8 mouse cellular contexts compared by ENCODE assay signal in the genomic region with DNA sequence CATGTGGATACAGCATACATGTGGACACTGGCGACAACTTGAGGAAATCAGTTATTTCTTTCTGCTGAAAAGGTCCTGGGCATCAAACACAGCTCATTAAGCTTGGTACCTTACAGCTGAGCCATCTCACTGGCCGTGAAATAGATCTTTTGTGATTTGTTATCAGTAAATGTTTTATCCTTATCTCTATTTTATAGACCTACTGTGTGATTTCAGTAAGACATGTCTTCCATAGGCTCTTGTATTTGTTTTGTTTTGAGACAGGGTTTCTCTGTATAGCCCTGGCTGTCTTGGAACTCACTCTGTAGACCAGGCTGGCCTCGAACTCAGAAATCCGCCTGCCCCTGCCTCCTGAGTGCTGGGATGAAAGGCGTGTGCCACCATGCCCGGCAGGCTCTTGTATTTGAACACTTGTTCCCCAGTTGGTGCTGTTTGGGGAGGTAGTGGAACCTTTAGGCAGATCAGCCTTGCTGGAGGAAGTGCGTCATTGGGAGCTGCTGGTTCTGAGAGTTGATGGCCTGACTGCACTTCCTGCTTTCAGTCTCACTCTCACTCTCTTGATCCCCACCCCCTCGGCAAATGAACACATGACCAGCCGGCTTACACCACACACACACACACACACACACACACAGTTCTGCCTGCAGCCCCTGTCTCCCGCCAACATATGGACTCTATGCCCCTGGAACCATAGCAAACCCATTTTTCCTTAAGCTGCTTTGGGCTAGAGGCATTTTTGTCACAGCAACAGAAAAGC. TPM values are rescaled to one million over a fixed set of nuclear protein-coding genes. Genes with fewer than 3 reads are reported as not detected.
DNase-seq lines count a peak whose midpoint lies in the region; ATAC-seq and TF ChIP-seq lines count a peak whose summit lies in the region.

No protein-coding gene starts in this region.

- H3K4me1 ChIP-seq in G1E (ENCODE audit: insufficient read depth, low read depth, low read length): peaks cover 32% of the 10 kb centered on the region
- H3K4me1 ChIP-seq in forebrain, embryonic 13.5 days: 0 out of 2 replicates have a peak, but pooled peaks cover 3% of the 10 kb centered on the region
- H3K4me1 ChIP-seq in hindbrain, embryonic 16.5 days (ENCODE audit: control insufficient read depth, insufficient read depth, low read depth, low read length): peaks cover 3% of the 10 kb centered on the region; the same call in 1 of the 2 replicates
- peaks cover 0 to 13% of the 10 kb centered on the region in 2 experiments; a peak in 2 of 4 replicates for H3K4me1 ChIP-seq in liver, embryonic 14.5 days (replicated peaks; ENCODE audit: control insufficient read depth in 2 of 2, insufficient read depth in 2 of 2, low read length in 1 of 2)

- DNase-seq in CD4-positive helper T cell, adult 2 months (ENCODE audit: low read depth, low spot score): peak; percentile 95
- DNase-seq in G1E (ENCODE audit: low spot score): no peak
- DNase-seq in liver, embryonic 14.5 days (ENCODE audit: low read depth in 3 of 3, low spot score in 3 of 3): no peak
- DNase-seq in natural killer cell, adult 2 months (ENCODE audit: low spot score in 2 of 2): peak; percentile 86 to 89
- no peak for DNase-seq in frontal cortex, postnatal 14 days (ENCODE audit: low spot score in 2 of 2)
- DNase-seq in left cerebral cortex, postnatal 25 days (ENCODE audit: low spot score in 2 of 2): no peak

- H3K9me3 ChIP-seq in G1E (replicated peaks): peaks cover 4% of the 10 kb centered on the region
- H3K9me3 ChIP-seq in forebrain, embryonic 13.5 days (replicated peaks): no peaks in the 10 kb centered on the region; the same call in 1 of the 2 replicates
- no peaks in the 10 kb centered on the region for H3K9me3 ChIP-seq in hindbrain, embryonic 16.5 days (ENCODE audit: control insufficient read depth, low read length)
- H3K9me3 ChIP-seq in liver, embryonic 14.5 days (ENCODE audit: control insufficient read depth, low read length): no peaks in the 10 kb centered on the region

- peak overlapping the region; percentile 59 for H3K4me2 ChIP-seq in forebrain, embryonic 13.5 days
- peak overlapping the region; percentile 55 for H3K4me2 ChIP-seq in hindbrain, embryonic 16.5 days (ENCODE audit: low read length)
- peak overlapping the region; percentile 77 for H3K4me2 ChIP-seq in liver, embryonic 14.5 days (ENCODE audit: low read depth)

- peak overlapping the region; percentile 65; the same call in 1 of the 2 replicates for H3K9ac ChIP-seq in forebrain, embryonic 13.5 days
- 0 out of 2 replicates have a peak overlapping the region, but pooled peaks have one; percentile 56 for H3K9ac ChIP-seq in hindbrain, embryonic 16.5 days (ENCODE audit: low read depth, low read length)
- no peak overlapping the region for H3K9ac ChIP-seq in liver, embryonic 14.5 days (replicated peaks)

- peak overlapping the region; percentile 39; the same call in 1 of the 2 replicates for H3K4me3 ChIP-seq in G1E (ENCODE audit: low read depth, low read length)
- H3K4me3 ChIP-seq in forebrain, embryonic 13.5 days: peak overlapping the region; percentile 40
- peak overlapping the region; percentile 37 for H3K4me3 ChIP-seq in hindbrain, embryonic 16.5 days (ENCODE audit: low read length)
- H3K4me3 ChIP-seq in liver, embryonic 14.5 days (ENCODE audit: insufficient read depth in 1 of 2, low read depth in 2 of 2, low read length in 2 of 2): peak overlapping the region; percentile 31 to 51; a peak in 3 of 4 replicates

- 53% methylated on average over 10 of the region's 10 CpGs for WGBS in forebrain, embryonic 13.5 days
- 48% methylated on average over 10 of the region's 10 CpGs for WGBS in hindbrain, embryonic 16.5 days
- WGBS in liver, embryonic 14.5 days (ENCODE audit: insufficient replicate concordance): 33% methylated on average over 10 of the region's 10 CpGs

- no peak overlapping the region for H3K27ac ChIP-seq in forebrain, embryonic 13.5 days
- no peak overlapping the region for H3K27ac ChIP-seq in hindbrain, embryonic 16.5 days (ENCODE audit: low read depth, low read length)
- no peak overlapping the region for H3K27ac ChIP-seq in liver, embryonic 14.5 days

- H3K36me3 ChIP-seq in G1E (replicated peaks): no peaks in the 10 kb centered on the region
- no peaks in the 10 kb centered on the region for H3K36me3 ChIP-seq in forebrain, embryonic 13.5 days (ENCODE audit: poor library complexity, severe bottlenecking)
- no peaks in the 10 kb centered on the region for H3K36me3 ChIP-seq in hindbrain, embryonic 16.5 days (ENCODE audit: control insufficient read depth, insufficient read depth, low read length)
- H3K36me3 ChIP-seq in liver, embryonic 14.5 days (replicated peaks; ENCODE audit: control insufficient read depth, insufficient read depth, low read depth): no peaks in the 10 kb centered on the region

- no peak for TF ChIP-seq CTCF in G1E (IDR thresholded peaks at IDR 0.05; ENCODE audit: low read depth, low read length)
- no peak for TF ChIP-seq CTCF in liver, embryonic 14.5 days (IDR thresholded peaks at IDR 0.05; ENCODE audit: low read depth)

- intact Hi-C loops in left cerebral cortex, postnatal 25 days (cut with DNase I): loop anchor here (5.0 kb wide), 1 partner anchor 320 kb away; no protein-coding TSS in a partner anchor

- ATAC-seq in G1E (ENCODE audit: extremely low read depth, insufficient number of reproducible peaks, low FRiP score, poor library complexity, severe bottlenecking): peak; percentile 88
- peak; percentile 70 for ATAC-seq in forebrain, embryonic 13.5 days
- ATAC-seq in hindbrain, embryonic 16.5 days: peak; percentile 63
- ATAC-seq in liver, embryonic 14.5 days (ENCODE audit: insufficient read depth): peak; percentile 71

- no peak for TF ChIP-seq EP300 in liver, embryonic 14.5 days (IDR thresholded peaks at IDR 0.05; ENCODE audit: low read depth)

- no peaks in the 10 kb centered on the region for H3K27me3 ChIP-seq in G1E (ENCODE audit: insufficient read depth, low read length)
- H3K27me3 ChIP-seq in forebrain, embryonic 13.5 days: no peaks in the 10 kb centered on the region
- no peaks in the 10 kb centered on the region for H3K27me3 ChIP-seq in hindbrain, embryonic 16.5 days (replicated peaks; ENCODE audit: control insufficient read depth, insufficient read depth, low read length)
- H3K27me3 ChIP-seq in liver, embryonic 14.5 days (ENCODE audit: control insufficient read depth, insufficient read depth, low read length): no peaks in the 10 kb centered on the region

RNA-seq across cellular contexts. Expression of a gene that starts 12.5 kb away (rescaled TPM):
- total RNA-seq in G1E (2014; fragmentation: Nextera tagmentation): 2,186 and 2,188 TPM in 2 replicates
- total RNA-seq in G1E (2017): 1,964 and 2,298 TPM in 2 replicates
- polyA plus RNA-seq in G1E (2012): 2,955 and 7,700 TPM in 2 replicates
- polyA plus RNA-seq in forebrain, embryonic 13.5 days (2015; fragmentation: Nextera tagmentation; extraction: Ambion mirVana): 585 and 587 TPM in 2 replicates
- polyA plus RNA-seq in hindbrain, embryonic 16.5 days (2015; fragmentation: Nextera tagmentation; extraction: Ambion mirVana): 343 and 349 TPM in 2 replicates
- 1,100 and 1,184 TPM in 2 replicates for polyA plus RNA-seq in liver, embryonic 14.5 days (2012; rRNA removed)
- 669 and 674 TPM in 2 replicates for polyA plus RNA-seq in liver, embryonic 14.5 days (2014; fragmentation: Nextera tagmentation; extraction: Ambion mirVana)
- total RNA-seq in left cerebral cortex, postnatal 25 days (2021): 100 to 1,000 TPM; 223 to 235 TPM

RNA-seq across cellular contexts. Expression of a gene that starts 29.5 kb away (rescaled TPM):
- total RNA-seq in G1E (2014; fragmentation: Nextera tagmentation): 13.8 and 20.2 TPM in 2 replicates
- 55.5 and 56.5 TPM in 2 replicates for total RNA-seq in G1E (2017)
- 50.4 and 56.6 TPM in 2 replicates for polyA plus RNA-seq in G1E (2012)
- 6.0 and 7.4 TPM in 2 replicates for polyA plus RNA-seq in forebrain, embryonic 13.5 days (2015; fragmentation: Nextera tagmentation; extraction: Ambion mirVana)
- polyA plus RNA-seq in hindbrain, embryonic 16.5 days (2015; fragmentation: Nextera tagmentation; extraction: Ambion mirVana): 6.5 and 7.1 TPM in 2 replicates
- 8.2 and 9.2 TPM in 2 replicates for polyA plus RNA-seq in liver, embryonic 14.5 days (2012; rRNA removed)
- 1.0 and 1.3 TPM in 2 replicates for polyA plus RNA-seq in liver, embryonic 14.5 days (2014; fragmentation: Nextera tagmentation; extraction: Ambion mirVana)
- total RNA-seq in left cerebral cortex, postnatal 25 days (2021): 10 to 100 TPM; 62.6 to 67.1 TPM

RNA-seq across cellular contexts. Expression of a gene that starts 38.3 kb away (rescaled TPM):
- total RNA-seq in G1E (2014; fragmentation: Nextera tagmentation) (1.2 and 4.0 TPM in 2 replicates), G1E (2017) (2.3 and 3.0 TPM in 2 replicates)
- polyA plus RNA-seq in G1E (2012): 0.59 and 0.67 TPM in 2 replicates
- 0.71 and 0.80 TPM in 2 replicates for polyA plus RNA-seq in forebrain, embryonic 13.5 days (2015; fragmentation: Nextera tagmentation; extraction: Ambion mirVana)
- polyA plus RNA-seq in hindbrain, embryonic 16.5 days (2015; fragmentation: Nextera tagmentation; extraction: Ambion mirVana): 1.7 and 2.7 TPM in 2 replicates
- 0.09 and 0.23 TPM in 2 replicates for polyA plus RNA-seq in liver, embryonic 14.5 days (2012; rRNA removed)
- 0.04 and 0.13 TPM in 2 replicates for polyA plus RNA-seq in liver, embryonic 14.5 days (2014; fragmentation: Nextera tagmentation; extraction: Ambion mirVana)
- total RNA-seq in left cerebral cortex, postnatal 25 days (2021): 1 to 10 TPM; 1.4 to 2.2 TPM

RNA-seq across cellular contexts. Expression of a gene that starts 38.8 kb away (rescaled TPM):
- total RNA-seq in G1E (2014; fragmentation: Nextera tagmentation): 22.1 and 22.5 TPM in 2 replicates
- 15.3 and 16.3 TPM in 2 replicates for total RNA-seq in G1E (2017)
- polyA plus RNA-seq in G1E (2012): 47.2 and 49.5 TPM in 2 replicates
- 4.2 and 5.2 TPM in 2 replicates for polyA plus RNA-seq in forebrain, embryonic 13.5 days (2015; fragmentation: Nextera tagmentation; extraction: Ambion mirVana)
- 1.1 and 2.3 TPM in 2 replicates for polyA plus RNA-seq in hindbrain, embryonic 16.5 days (2015; fragmentation: Nextera tagmentation; extraction: Ambion mirVana)
- 9.6 and 12.4 TPM in 2 replicates for polyA plus RNA-seq in liver, embryonic 14.5 days (2012; rRNA removed)
- 1.6 and 2.8 TPM in 2 replicates for polyA plus RNA-seq in liver, embryonic 14.5 days (2014; fragmentation: Nextera tagmentation; extraction: Ambion mirVana)
- 1 to 10 TPM in 1 of 2 experiments, under 1 TPM in 1; 0.99 to 1.5 TPM for total RNA-seq in left cerebral cortex, postnatal 25 days (2021)

Comparison
In these comparisons a context has a peak if more than half of its experiments do, and no peak if none do; other contexts are left out.
1. DNase-seq: peak in CD4-positive helper T cell, adult 2 months (single experiment) and natural killer cell, adult 2 months (2 of 2); none in G1E (single experiment), liver, embryonic 14.5 days (0 of 3), frontal cortex, postnatal 14 days (0 of 2) and left cerebral cortex, postnatal 25 days (0 of 2).
2. Peak in every context shown above with its lines, with median percentiles within 50 percentile points of each other: ATAC-seq, H3K4me3 ChIP-seq and H3K4me2 ChIP-seq.